Mouse (Mus musculus): Measurements from ENCODE around the gene Acad10.
"Not testable (repeated sequence)": the region's sequence is repeated elsewhere in the genome, so short reads cannot be mapped to it uniquely, and the experiment has no call there.

Gene Acad10

GRCm38 (mm10) chr5:121660059-121660896, at the start of gene Acad10, which contains the start of gene Brap:
Acad10 (minus strand) TSS chr5:121660514.
Brap (plus strand) TSS chr5:121660563.
- DNase-seq (ENCODE audit: low read depth), result peak; percentile 92

GRCm38 (mm10) chr5:121704512-121705248, 44.4 kb upstream of the Acad10 start:
- peak; percentile 63 for DNase-seq (ENCODE audit: low read depth)

GRCm38 (mm10) chr5:121703341-121703740, 43.0 kb upstream of the Acad10 start:
- no peak for DNase-seq (ENCODE audit: low read depth)

GRCm38 (mm10) chr5:121701111-121701769, 40.9 kb upstream of the Acad10 start:
- DNase-seq (ENCODE audit: low read depth), result peak; percentile 45

- DNase-seq (ENCODE audit: low read depth), result no peak
Observed at GRCm38 (mm10) chr5:121700496-121700895, 40.2 kb upstream of the Acad10 start.

- DNase-seq (ENCODE audit: low read depth), result no peak
Observed at GRCm38 (mm10) chr5:121699891-121700290, 39.6 kb upstream of the Acad10 start.

- no peak for DNase-seq (ENCODE audit: low read depth)
Observed at GRCm38 (mm10) chr5:121696761-121697160, 36.4 kb upstream of the Acad10 start.

GRCm38 (mm10) chr5:121692897-121693296, 32.6 kb upstream of the Acad10 start:
- no peak for DNase-seq (ENCODE audit: low read depth)

GRCm38 (mm10) chr5:121691436-121691835, 31.1 kb upstream of the Acad10 start:
- not testable (repeated sequence) for DNase-seq (ENCODE audit: low read depth)

GRCm38 (mm10) chr5:121690482-121691211, 30.3 kb upstream of the Acad10 start:
- no peak for DNase-seq (ENCODE audit: low read depth)

- DNase-seq (ENCODE audit: low read depth), result no peak
Observed at GRCm38 (mm10) chr5:121686113-121686898, 26.0 kb upstream of the Acad10 start.

GRCm38 (mm10) chr5:121685495-121685894, 25.2 kb upstream of the Acad10 start:
- no peak for DNase-seq (ENCODE audit: low read depth)

GRCm38 (mm10) chr5:121682250-121682649, 21.9 kb upstream of the Acad10 start:
- no peak for DNase-seq (ENCODE audit: low read depth)

GRCm38 (mm10) chr5:121670412-121670811, 10.1 kb upstream of the Acad10 start:
- DNase-seq (ENCODE audit: low read depth), result peak; percentile 53

- no peak for DNase-seq (ENCODE audit: low read depth)
Observed at GRCm38 (mm10) chr5:121668411-121668810, 8.1 kb upstream of the Acad10 start.

GRCm38 (mm10) chr5:121667067-121667466, 6.8 kb upstream of the Acad10 start:
- no peak for DNase-seq (ENCODE audit: low read depth)

- DNase-seq (ENCODE audit: low read depth), result no peak
Observed at GRCm38 (mm10) chr5:121664971-121665370, 4.7 kb upstream of the Acad10 start.

GRCm38 (mm10) chr5:121664078-121664477, 3.8 kb upstream of the Acad10 start:
- DNase-seq (ENCODE audit: low read depth), result no peak

- no peak for DNase-seq (ENCODE audit: low read depth)
Observed at GRCm38 (mm10) chr5:121663456-121663855, 3.1 kb upstream of the Acad10 start.

- DNase-seq (ENCODE audit: low read depth), result no peak
Observed at GRCm38 (mm10) chr5:121661494-121661893, 1.2 kb upstream of the Acad10 start.

GRCm38 (mm10) chr5:121660897-121661254, 562 bp upstream of the Acad10 start:
- DNase-seq (ENCODE audit: low read depth), result peak; percentile 44

All from 416B (cell line).